Mouse (Mus musculus): ENCODE measurements at regions not wholly inside any gene's neighbourhood (a gene's known extent, or its start where the extent isn't known, plus 50 kb on each side); places are given as distances from the start of the nearest gene placed in this dataset.

GRCm38 (mm10) chr15:63171003-63171402 lies 674.0 kb downstream of the Gsdmc2 start:
- no peak for DNase-seq

- no peak for DNase-seq
These were observed 674.8 kb downstream of the Gsdmc2 start for GRCm38 (mm10) chr15:63170171-63170570.

- DNase-seq = no peak
These were observed 678.6 kb downstream of the Gsdmc2 start for GRCm38 (mm10) chr15:63166411-63166810.

GRCm38 (mm10) chr15:63163550-63164279 lies 681.3 kb downstream of the Gsdmc2 start:
- DNase-seq = peak; percentile 9

GRCm38 (mm10) chr15:63162881-63163549 lies 682.0 kb downstream of the Gsdmc2 start:
- DNase-seq = peak; percentile 12

- no peak for DNase-seq
These were observed 721.8 kb downstream of the Gsdmc2 start for GRCm38 (mm10) chr15:63123123-63123688.

- peak; percentile 52 for DNase-seq
These were observed 732.1 kb downstream of the Gsdmc2 start for GRCm38 (mm10) chr15:63112918-63113317.

- DNase-seq = peak; percentile 44
These were observed 744.9 kb downstream of the Gsdmc2 start for GRCm38 (mm10) chr15:63100093-63100492.

- DNase-seq = no peak
These were observed 763.0 kb downstream of the Gsdmc2 start for GRCm38 (mm10) chr15:63081972-63082371.

GRCm38 (mm10) chr15:63079825-63080224 lies 765.2 kb downstream of the Gsdmc2 start:
- DNase-seq = peak; percentile 25

GRCm38 (mm10) chr15:63071921-63072320 lies 773.1 kb downstream of the Gsdmc2 start:
- no peak for DNase-seq

GRCm38 (mm10) chr15:63067126-63067525 lies 777.9 kb downstream of the Gsdmc2 start:
- DNase-seq = no peak

GRCm38 (mm10) chr15:63066020-63066439 lies 778.9 kb downstream of the Gsdmc2 start:
- no peak for DNase-seq

- DNase-seq = no peak
These were observed 783.1 kb downstream of the Gsdmc2 start for GRCm38 (mm10) chr15:63061891-63062290.

GRCm38 (mm10) chr15:63060826-63061225 lies 784.2 kb downstream of the Gsdmc2 start:
- no peak for DNase-seq

GRCm38 (mm10) chr15:63052570-63053255 lies 792.3 kb downstream of the Gsdmc2 start:
- DNase-seq = peak; percentile 5

- DNase-seq = peak; percentile 35
These were observed 794.9 kb downstream of the Gsdmc2 start for GRCm38 (mm10) chr15:63050033-63050432.

GRCm38 (mm10) chr15:63042367-63042766 lies 802.6 kb downstream of the Gsdmc2 start:
- no peak for DNase-seq

GRCm38 (mm10) chr15:63036241-63036640 lies 808.7 kb downstream of the Gsdmc2 start:
- no peak for DNase-seq

- no peak for DNase-seq
These were observed 824.2 kb downstream of the Gsdmc2 start for GRCm38 (mm10) chr15:63020826-63021225.

- peak; percentile 47 for DNase-seq
These were observed 827.0 kb downstream of the Gsdmc2 start for GRCm38 (mm10) chr15:63017966-63018365.

- peak; percentile 23 for DNase-seq
These were observed 838.3 kb downstream of the Gsdmc2 start for GRCm38 (mm10) chr15:63006471-63007228.

Data from adrenal gland, postnatal 10 days (tissue).